Mouse (Mus musculus) cerebellum, adult 9-10 months (tissue): ENCODE results near the gene Cmtm5.
"Not testable (repeated sequence)": the region's sequence is repeated elsewhere in the genome, so short reads cannot be mapped to it uniquely, and the experiment has no call there.

Experiments used
- DNase-seq: peaks from one replicate; pipeline ENCODE4 v3.0.0; 2022

The Cmtm5 gene

DNA sequence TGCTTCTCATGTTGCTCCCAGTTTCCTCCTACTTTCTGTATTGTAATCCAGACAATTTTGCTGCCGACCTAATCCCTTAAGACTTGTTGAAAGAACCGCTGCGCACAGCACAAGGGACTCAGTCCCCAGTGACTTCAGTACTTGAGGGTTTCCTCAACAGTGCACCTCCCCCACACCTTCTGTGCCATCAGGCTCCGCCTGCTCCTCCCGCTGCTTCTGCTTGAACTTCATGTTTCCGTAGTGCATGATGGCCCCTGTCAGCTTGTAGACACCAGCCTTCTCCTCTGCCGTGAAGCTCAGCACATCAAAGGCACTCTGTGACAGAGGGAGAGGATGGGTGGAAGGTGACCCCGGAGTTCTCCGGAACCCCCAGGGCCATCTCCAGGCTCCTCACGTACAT is 24.7 kb downstream of the Cmtm5 start:
- DNase-seq: no peak

DNA sequence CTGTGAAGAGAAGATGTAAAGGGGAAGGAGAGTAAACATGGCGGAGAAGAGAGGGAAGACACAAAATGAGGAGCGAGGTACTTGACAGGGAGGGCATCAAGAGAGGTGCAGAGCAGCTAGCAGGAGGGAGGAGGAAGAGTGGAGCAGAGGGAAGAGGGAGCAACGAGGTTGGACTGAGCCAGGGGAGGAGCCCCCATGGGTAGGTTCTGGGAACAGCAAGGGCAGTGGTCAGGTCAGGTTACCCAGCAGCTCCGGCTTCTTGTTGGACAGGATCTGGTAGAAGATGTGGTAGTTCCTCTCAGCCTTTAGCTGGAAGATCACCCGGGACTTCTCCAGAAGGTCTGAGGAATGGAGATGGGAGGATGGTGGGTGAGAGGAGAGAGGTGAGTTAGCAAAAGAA is 25.4 kb downstream of the Cmtm5 start:
- no peak for DNase-seq

DNA sequence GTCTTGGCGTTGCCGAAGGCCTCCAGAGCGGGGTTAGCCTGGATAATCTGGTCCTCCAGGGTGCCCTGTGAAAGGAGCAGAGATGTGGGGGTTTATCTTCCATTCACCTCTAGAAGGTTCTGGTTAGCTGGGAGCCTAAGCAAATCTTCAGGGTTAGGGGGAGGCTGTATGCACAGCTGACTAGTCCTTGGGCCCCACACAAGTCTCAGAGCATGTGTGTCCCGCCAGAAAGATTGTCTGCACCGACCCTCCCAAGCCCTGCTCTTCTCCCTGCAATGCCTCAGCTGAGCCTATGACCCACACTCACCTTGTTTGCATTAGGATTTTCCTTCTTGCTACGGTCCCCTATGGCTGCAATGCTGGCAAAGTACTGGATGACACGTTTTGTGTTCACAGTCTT is 26.7 kb downstream of the Cmtm5 start:
- no peak for DNase-seq

DNA sequence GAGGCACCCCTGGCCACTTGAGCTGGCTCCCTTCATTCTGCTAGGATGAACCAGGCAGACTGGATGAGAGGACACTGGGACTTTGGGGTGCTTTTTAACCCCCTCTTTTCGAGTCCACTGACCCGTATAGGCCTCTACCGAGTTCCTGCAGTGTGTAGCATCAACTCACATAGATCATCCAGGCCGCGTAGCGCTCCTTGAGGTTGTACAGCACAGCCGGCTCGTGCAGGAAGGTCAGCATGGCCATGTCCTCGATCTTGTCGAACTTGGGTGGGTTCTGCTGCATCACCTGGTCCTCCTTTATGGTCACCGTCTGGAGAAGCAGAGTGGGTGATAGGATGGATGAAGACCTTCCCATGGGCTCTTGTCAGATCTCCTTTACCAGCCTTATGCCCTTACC is 27.7 kb downstream of the Cmtm5 start:
- DNase-seq: no peak

DNA sequence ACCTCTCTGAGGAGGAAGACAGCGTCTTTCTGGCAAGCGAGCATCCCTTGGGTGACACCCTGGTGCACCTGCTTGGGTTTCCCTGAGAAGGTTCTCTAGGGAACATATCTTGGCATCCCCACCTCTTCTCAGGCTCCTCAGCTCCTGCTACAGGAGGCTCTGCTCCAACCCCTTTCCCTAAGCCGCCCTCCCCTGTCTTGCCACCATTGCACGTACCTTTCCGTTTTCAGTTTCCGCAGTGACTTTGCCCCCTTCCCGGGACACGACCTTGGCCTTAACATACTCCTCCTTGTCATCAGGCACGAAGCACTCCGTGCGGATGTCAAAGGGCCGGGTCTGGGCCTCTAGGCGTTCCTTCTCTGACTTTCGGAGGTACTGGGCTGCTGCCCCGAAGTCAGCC is 29.0 kb downstream of the Cmtm5 start:
- no peak for DNase-seq

DNA sequence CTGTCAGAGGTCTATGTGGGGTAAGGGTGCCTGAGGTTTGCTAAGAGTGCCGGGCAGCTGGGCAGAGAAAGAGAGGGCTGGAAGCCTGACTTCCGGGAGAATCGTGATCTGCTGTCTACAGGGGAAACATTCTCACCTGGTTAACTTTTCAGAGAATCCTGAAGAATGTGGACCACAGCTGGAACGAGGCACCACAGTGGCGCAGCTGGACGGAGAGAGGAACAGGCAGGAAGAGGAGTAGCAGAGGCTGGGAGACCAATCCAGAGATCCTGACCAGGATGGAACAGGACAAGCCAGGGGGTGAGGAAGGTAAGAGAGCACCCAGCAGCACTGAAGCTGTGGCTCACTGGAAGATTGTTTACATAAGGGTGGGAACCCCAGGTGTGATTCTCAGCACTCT is 29.6 kb downstream of the Cmtm5 start:
- DNase-seq: no peak

DNA sequence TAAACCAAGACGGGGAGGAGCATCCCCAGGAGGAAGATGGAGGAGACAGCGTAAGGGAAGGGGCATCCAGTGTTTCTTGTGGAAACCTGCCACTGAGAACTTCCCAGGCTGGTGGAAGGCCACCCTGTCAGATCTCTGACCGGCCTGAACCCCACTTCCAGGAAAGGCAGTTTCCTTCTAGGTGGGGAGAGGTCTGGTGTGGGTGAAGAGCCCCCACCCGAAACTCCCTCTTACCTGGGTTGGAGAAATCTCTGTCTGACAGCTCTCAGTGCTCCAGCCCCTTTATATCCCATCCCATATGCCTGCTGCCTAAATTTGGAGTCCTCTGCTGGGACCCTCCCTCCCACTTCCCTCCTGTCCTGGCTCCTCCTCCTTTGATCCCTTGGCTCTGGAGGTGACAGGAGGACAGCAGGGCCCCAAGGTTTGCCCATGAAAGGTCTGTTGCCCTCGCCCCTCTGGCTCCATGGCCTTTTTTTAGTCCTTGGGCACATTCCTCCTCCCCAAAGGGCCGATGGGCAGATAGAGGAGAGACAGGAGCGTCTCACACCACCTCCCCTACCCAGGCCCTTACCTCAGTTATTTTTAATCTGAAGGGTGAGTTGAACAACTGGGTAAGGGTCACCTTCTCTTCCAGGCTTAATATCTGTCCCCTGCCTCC is 30.4 kb downstream of the Cmtm5 start, which contains the start of gene Myh6:
Gene Myh6 (minus strand): TSS at position 608 of the 658 bp plus-strand sequence.
- no peak for DNase-seq

DNA sequence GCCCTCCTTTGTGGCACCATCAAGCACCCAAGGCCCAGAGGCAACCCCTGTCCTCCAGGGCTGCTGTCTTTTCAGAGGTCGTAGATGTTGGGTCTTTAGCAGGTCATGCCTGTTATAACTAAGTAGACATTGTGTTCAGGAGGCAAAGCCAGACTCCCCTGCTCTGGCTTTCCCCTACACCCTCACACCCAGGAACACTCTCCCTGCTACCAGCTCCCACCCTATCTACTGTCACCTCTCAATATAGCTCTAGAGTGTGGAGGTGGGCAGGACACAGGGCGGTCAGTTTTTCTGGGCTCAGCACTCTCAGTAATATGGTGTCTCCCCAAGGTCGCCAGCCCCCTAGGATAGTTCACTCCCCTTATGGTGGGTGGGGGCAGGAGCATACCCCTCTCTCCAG is 31.8 kb downstream of the Cmtm5 start:
- no peak for DNase-seq

DNA sequence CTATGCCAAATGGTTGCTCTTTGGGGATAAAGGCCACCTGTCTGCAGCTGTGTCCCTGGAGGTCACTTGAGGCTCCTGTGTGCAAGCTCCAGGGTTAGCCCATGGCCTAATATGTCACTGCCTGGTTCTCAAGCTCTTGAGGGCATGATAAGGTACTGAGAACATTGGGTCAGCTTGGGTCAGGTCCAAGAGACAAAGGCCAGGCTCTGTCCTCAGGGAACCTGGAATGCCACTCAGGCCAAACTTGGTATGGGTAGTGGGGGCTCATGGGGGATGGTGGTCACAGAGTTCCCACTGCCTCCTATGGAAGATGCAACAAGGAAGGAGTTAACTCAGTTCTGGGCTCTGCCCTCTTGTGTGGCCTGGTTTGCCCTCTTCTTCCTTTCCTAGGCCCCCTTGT is 32.3 kb downstream of the Cmtm5 start:
- DNase-seq: no peak

DNA sequence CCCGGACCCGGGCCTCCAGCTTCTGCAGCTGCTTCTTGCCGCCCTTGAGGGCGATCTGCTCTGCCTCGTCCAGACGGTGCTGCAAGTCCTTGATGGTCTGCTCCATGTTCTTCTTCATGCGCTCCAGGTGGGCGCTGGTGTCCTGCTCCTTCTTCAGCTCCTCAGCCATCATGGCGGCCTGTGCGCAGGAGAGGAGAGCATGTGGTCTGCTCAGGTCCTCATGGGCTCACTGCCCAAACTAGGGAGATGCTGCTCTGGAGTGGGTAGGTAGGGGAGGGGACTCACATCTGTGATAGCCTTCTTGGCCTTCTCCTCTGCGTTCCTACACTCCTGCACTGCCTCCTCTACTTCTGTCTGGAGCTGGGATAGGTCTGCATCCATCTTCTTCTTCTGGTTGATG is 36.7 kb downstream of the Cmtm5 start:
- DNase-seq: not testable (repeated sequence)

DNA sequence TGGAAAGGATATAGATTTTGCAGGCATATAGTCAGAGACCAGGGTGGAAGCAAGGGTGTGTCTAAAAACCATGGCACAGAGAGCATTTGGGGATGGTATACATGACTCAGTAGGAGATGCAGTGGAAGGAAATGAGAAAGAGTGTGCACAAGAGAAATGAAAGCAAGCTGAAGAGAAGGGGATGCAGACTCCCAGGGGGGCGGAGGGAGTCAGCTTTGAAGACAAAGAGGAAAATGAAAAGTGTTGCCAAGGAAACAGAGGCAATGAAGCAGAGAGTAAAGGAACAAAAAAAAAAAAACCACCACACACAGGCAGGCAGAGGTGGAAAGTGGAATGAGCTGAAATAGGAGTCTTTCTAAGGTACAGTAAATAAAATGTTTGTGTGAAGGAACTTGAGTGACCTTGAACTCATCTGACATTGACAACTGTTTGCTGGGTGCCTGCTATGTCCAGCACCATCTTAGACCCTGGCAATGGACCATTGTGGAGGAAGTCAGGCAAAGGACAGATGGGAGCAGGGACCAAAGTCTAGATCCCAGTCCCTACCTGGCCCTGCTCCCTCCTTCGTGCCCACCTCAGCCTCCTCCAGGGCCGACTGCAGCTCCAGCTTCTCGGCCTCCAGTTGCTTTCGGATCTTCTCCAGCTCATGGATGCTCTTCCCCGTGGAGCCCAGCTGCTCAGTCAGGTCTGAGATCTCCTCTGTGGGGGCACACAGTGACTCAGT is 38.2 kb downstream of the Cmtm5 start:
- no peak for DNase-seq

DNA sequence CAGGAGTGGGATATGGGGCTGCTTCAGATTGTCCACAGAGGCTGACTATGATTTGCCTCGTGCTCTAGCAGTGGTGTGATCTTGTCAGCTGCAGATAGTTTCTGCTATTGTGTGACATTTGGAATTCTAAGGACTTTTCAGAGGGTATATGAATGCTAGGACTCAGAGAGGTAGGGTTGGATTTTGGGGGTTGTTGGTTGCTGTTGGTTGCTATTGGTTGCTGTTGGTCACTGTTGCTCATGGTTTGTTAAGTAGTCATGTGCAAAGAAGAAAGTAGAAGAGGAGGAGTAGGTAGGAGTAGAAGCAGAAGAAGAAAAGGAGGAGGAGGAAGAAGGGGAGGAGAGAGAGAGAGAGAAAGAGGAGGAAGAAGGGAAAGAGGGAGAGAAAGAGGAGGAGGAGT is 40.6 kb downstream of the Cmtm5 start, which contains the start of gene Gm17428:
Gene Gm17428 (plus strand): TSS at position 301 of the 400 bp plus-strand sequence.
- no peak for DNase-seq

DNA sequence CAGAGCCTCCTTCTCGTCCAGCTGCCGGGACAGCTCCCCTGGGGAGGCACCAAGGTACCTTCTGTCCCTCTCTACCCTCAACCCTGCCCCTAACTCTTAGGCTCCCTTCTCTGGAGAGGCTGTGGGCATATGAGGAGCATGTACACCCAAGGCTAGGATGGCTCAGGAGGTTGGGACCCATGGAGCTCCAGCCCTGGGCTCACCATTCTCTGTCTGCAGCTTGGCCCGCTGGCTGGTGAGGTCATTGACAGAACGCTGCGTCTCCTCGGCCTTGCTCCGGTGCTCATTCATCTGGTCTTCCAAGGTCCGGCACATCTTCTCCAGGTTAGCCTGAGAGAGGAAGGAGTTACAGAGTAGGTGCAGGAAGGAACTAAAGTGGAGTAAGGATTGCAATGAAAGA is 42.6 kb downstream of the Cmtm5 start:
- DNase-seq: no peak

DNA sequence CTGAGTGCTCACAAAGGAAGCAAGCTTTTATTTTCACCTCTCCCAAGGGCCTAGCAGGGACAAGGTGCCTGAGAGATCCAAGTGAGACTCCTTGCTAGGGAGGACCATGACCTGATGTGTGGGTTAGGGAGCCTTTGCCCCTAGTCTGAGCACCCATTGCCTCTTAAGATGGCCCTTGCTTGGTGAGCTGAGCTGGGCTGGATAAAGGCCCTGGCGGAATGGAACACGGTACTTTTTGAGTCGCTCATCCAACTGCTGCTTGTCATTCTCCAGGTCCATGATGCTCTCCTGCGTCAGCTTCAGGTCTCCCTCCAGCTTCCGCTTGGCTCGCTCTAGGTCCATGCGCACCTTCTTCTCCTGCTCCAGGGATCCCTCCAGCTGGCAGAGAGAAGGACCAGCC is 45.9 kb downstream of the Cmtm5 start:
- DNase-seq: no peak

DNA sequence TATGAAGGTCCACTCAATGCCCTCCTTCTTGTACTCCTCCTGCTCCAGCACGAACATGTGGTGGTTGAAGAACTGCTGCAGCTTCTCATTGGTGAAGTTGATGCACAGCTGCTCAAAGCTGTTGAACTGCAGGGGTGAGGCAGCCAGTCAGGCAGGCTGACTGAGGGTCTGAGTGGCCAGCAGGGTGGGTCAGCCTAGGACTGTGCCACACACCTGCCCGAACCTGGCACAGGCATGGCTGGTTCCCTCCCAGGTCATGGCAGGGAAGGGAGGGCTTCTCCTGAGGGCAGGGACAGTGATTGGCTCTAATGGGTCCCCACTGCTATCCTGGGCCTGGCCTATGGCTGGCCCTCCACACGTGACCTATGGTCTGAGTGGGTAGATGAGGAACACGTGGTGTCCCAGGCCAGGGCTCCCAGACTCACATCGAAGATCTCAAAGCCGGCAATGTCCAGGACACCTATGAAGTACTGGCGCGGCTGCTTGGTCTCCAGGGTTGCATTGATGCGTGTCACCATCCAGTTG is 52.4 kb downstream of the Cmtm5 start:
- DNase-seq: not testable (repeated sequence)
